Mouse (Mus musculus) liver, embryonic 14.5 days (tissue): ENCODE data around the gene Ccnl1. TPM values are rescaled to one million over a fixed set of nuclear protein-coding genes. Genes with fewer than 3 reads are reported as not detected.

Experiments
- ATAC-seq: fragments of 200-750 bp; cut with Nextera tagmentation; 2 replicates; pipeline ENCODE4 v1.8.0; 2017; ENCODE audit warnings: moderate number of reproducible peaks, mild to moderate bottlenecking, moderate library complexity; ENCODE audit not compliant: insufficient read depth
- DNase-seq, 3 experiments: peaks; one replicate each; pipeline ENCODE4 v3.0.0-alpha.2; 2012 to 2013; ENCODE audit warnings: low read depth in 3 of 3, low spot score in 3 of 3
- H3K27ac ChIP-seq: fragments of 300-500 bp; sonication (generic); 2 replicates; pipeline ENCODE4 v1.5.1; 2014; ENCODE audit warnings: moderate library complexity, mild to moderate bottlenecking, control low read depth, inconsistent platforms
- H3K27me3 ChIP-seq: fragments of 300-500 bp; sonication (generic); 2 replicates; pipeline ENCODE4 v1.6.1; 2014; ENCODE audit warnings: mild to moderate bottlenecking, low read length, moderate library complexity; ENCODE audit not compliant: control insufficient read depth, insufficient read depth
- H3K36me3 ChIP-seq: fragments of 300-500 bp; sonication (generic); replicated peaks from 2 replicates; pipeline ENCODE4 v1.6.1; 2014; ENCODE audit warnings: low read depth; ENCODE audit not compliant: control insufficient read depth, insufficient read depth
- H3K4me1 ChIP-seq, 2 experiments: fragments of 200-500 bp in 1 of 2; fragments of 300-500 bp in 1 of 2; sonication (generic) in 1 of 2; replicated peaks; 2 replicates each; pipeline ENCODE4 v1.6.1; 2012 to 2014; ENCODE audit warnings: antibody characterized with exemption in 1 of 2, inconsistent platforms in 1 of 2, low read length in 1 of 2; ENCODE audit not compliant: control insufficient read depth in 2 of 2, insufficient read depth in 2 of 2
- H3K4me2 ChIP-seq: fragments of 300-500 bp; sonication (generic); 2 replicates; pipeline ENCODE4 v1.6.1; 2014; ENCODE audit warnings: low read depth, mild to moderate bottlenecking, control low read depth, moderate library complexity
- H3K4me3 ChIP-seq, 2 experiments: fragments of 200-500 bp in 1 of 2; fragments of 300-500 bp in 1 of 2; sonication (generic) in 1 of 2; 2 replicates each; pipeline ENCODE4 v1.5.1; 2012 to 2014; ENCODE audit warnings: low read depth in 2 of 2, low read length in 2 of 2, mild to moderate bottlenecking in 2 of 2, control low read depth in 1 of 2, inconsistent platforms in 1 of 2, moderate library complexity in 1 of 2; ENCODE audit not compliant: insufficient read depth in 1 of 2
- H3K9ac ChIP-seq: fragments of 300-500 bp; sonication (generic); replicated peaks from 2 replicates; pipeline ENCODE4 v1.6.1; 2014; ENCODE audit warnings: mild to moderate bottlenecking, control low read depth, moderate library complexity
- H3K9me3 ChIP-seq: fragments of 300-500 bp; sonication (generic); 2 replicates; pipeline ENCODE4 v1.6.1; 2016; ENCODE audit warnings: low read length, mixed read lengths; ENCODE audit not compliant: control insufficient read depth
- CTCF ChIP-seq: IDR thresholded peaks from 2 replicates; pipeline ENCODE4 v1.5.1; 2016; ENCODE audit warnings: antibody characterized with exemption, low read depth, control low read depth
- EP300 ChIP-seq: IDR thresholded peaks from 2 replicates; pipeline ENCODE4 v1.6.1; 2016; ENCODE audit warnings: antibody characterized with exemption, low read depth
- WGBS: fragments of 180-500 bp; shearing (Covaris S2); extraction: QIAGEN DNeasy Blood & Tissue Kit; methylation state at CpG from one replicate; pipeline ENCODE4 v1.1.7; 2014; ENCODE audit not compliant: insufficient replicate concordance; 5-methylcytosine and 5-hydroxymethylcytosine counted together
- polyA plus RNA-seq, 2 experiments: library from polyadenylated mRNA; depleted of rRNA in 1 of 2; stranded (reverse) in 1 of 2; unstranded in 1 of 2; fragments of >200 nt; fragmentation: Nextera tagmentation in 1 of 2; extraction: Ambion mirVana in 1 of 2; gene quantifications; 2 replicates each; pipeline versions ENCODE4 v1.2.1 to v1.2.3; 2012 to 2014

The Ccnl1 gene
- polyA plus RNA-seq, 2 experiments = 41.6 to 45.9 TPM

DNA sequence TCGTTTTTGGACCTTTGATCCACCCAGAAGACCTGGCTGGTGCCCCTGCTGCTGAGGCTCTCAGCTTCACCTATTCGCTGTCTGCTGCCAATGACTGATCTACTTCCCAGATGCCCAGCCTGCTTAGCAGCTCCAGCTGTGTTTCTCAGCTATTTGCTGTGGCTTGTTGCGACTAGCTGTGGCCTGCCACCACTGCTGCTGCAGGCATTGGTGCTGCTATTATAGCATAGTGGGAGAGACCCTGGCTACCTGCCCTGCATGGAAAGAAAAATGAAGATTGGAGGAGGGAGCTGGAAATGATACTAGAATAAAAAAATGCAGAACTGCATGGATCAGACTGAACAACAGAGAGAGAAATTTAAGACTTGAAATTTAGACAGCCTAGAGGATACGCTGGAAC is 45.1 kb downstream of the Ccnl1 start:
- Histone ChIP-seq H3K9ac (no peak overlapping the region), H3K27ac (no peak overlapping the region), H3K4me3 (no peak overlapping the region), H3K36me3 (no peaks in the 10 kb centered on the region), H3K9me3 (no peaks in the 10 kb centered on the region), H3K27me3 (no peaks in the 10 kb centered on the region), H3K4me1 (no peaks in the 10 kb centered on the region), H3K4me2 (no peak overlapping the region)
- DNase-seq = no peak
- TF ChIP-seq CTCF (no peak), EP300 (no peak)
- 57% methylated on average over 4 of the region's 4 CpGs for WGBS
- no peak for ATAC-seq

GRCm38 (mm10) chr3:65912217-65912616 is 45.8 kb downstream of the Ccnl1 start:
- DNase-seq (no peak), ATAC-seq (no peak)
- H3K27me3 ChIP-seq = no peaks in the 10 kb centered on the region
- H3K4me1 ChIP-seq = no peaks in the 10 kb centered on the region
- H3K36me3 ChIP-seq = no peaks in the 10 kb centered on the region
- no peak overlapping the region for H3K9ac ChIP-seq
- H3K9me3 ChIP-seq = no peaks in the 10 kb centered on the region
- H3K27ac ChIP-seq = no peak overlapping the region
- no peak overlapping the region for H3K4me2 ChIP-seq
- TF ChIP-seq EP300 (no peak), CTCF (no peak)
- WGBS = 72% methylated on average over 11 of the region's 11 CpGs
- H3K4me3 ChIP-seq = no peak overlapping the region

DNA sequence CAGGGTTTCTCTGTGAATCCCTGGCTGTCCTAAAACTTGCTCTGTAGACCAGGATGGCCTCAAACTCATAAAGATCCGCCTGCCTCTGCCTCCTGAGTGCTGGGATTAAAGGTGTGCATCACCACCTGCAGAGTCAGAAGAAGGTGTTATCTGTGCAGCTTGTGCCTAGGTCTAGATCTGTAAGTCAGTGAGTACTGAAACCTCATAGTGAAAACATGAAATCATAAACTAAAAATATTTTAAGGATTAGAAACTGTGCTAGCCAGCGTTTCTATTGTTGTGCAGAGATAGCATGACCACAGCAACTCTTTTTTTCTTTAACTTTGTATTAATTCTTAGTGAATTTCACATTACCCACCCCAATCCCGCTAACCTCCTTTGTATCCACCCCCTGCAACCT is 46.8 kb downstream of the Ccnl1 start:
- DNase-seq = no peak
- no peak for ATAC-seq

DNA sequence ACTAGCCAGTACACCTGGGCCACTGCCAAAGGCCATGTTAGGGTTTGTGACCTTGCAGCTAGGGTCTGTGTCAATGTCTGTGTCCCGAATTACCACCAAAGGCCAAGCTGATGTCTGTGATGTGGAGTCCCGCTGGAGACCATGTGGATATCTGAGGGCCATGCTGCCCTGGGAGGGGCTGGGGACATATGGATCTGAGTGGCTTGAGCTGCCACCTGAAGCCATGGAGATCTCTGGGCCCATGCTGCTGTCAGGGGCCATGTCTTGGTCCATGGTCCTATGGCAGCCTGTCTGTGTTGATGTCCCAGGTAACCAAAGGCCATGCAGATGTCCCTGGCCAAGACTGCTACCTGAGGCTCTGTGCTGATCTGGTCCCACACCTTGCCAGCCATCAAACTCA is 48.6 kb downstream of the Ccnl1 start:
- Histone ChIP-seq H3K9me3 (no peaks in the 10 kb centered on the region), H3K9ac (no peak overlapping the region), H3K27me3 (no peaks in the 10 kb centered on the region), H3K36me3 (no peaks in the 10 kb centered on the region), H3K4me2 (no peak overlapping the region), H3K27ac (no peak overlapping the region), H3K4me1 (peaks cover 0 to 8% of the 10 kb centered on the region in 2 experiments; a peak in 1 of 4 replicates), H3K4me3 (no peak overlapping the region)
- no peak for DNase-seq
- WGBS = 56% methylated on average over 2 of the region's 2 CpGs
- TF ChIP-seq CTCF = no peak
- TF ChIP-seq EP300 = no peak
- ATAC-seq = no peak

More for the DNA sequence above, 46.8 kb downstream of the Ccnl1 start:
- Histone ChIP-seq H3K36me3 (no peaks in the 10 kb centered on the region), H3K9me3 (no peaks in the 10 kb centered on the region), H3K4me3 (no peak overlapping the region), H3K4me2 (no peak overlapping the region), H3K27me3 (no peaks in the 10 kb centered on the region), H3K4me1 (no peaks in the 10 kb centered on the region), H3K27ac (no peak overlapping the region), H3K9ac (no peak overlapping the region)
- TF ChIP-seq EP300 (no peak), CTCF (no peak)
- 62% methylated on average over 3 of the region's 3 CpGs for WGBS

- Histone ChIP-seq H3K9ac (no peak overlapping the region), H3K4me3 (no peak overlapping the region), H3K9me3 (no peaks in the 10 kb centered on the region), H3K4me1 (peaks cover 0 to 8% of the 10 kb centered on the region in 2 experiments; a peak in 1 of 4 replicates), H3K27ac (no peak overlapping the region), H3K36me3 (no peaks in the 10 kb centered on the region), H3K4me2 (no peak overlapping the region), H3K27me3 (no peaks in the 10 kb centered on the region)
- 76% methylated on average over 4 of the region's 4 CpGs for WGBS
- no peak for DNase-seq
- TF ChIP-seq CTCF (no peak), EP300 (no peak)
- ATAC-seq = no peak
Measured at GRCm38 (mm10) chr3:65907536-65907935, 50.5 kb downstream of the Ccnl1 start.
